Mouse (Mus musculus) MEL (cell line): ENCODE measurements at regions not wholly inside any gene's neighbourhood (a gene's known extent, or its start where the extent isn't known, plus 50 kb on each side); places are given as distances from the start of the nearest gene placed in this dataset.
"Not testable (repeated sequence)": the region's sequence is repeated elsewhere in the genome, so short reads cannot be mapped to it uniquely, and the experiment has no call there.

ENCODE experiments used
- DNase-seq: peaks from one replicate; pipeline ENCODE4 v3.0.0; 2011; ENCODE audit warnings: low read depth, low spot score
- H3K27ac ChIP-seq: 2 replicates; pipeline ENCODE4 v1.5.1; 2012; ENCODE audit warnings: low read depth, mild to moderate bottlenecking, control low read depth, low read length, moderate library complexity; ENCODE audit not compliant: control insufficient read depth
- H3K27me3 ChIP-seq, 2 experiments: fragments of 150-350 bp in 1 of 2; sonication (generic) in 1 of 2; 2 replicates each; pipeline ENCODE4 v1.6.1; 2012; ENCODE audit warnings: low read length in 2 of 2, mild to moderate bottlenecking in 2 of 2, improper control_type of control experiment in 1 of 2, moderate library complexity in 1 of 2; ENCODE audit not compliant: insufficient read depth in 2 of 2, control insufficient read depth in 1 of 2
- H3K36me3 ChIP-seq, 2 experiments: 2 replicates each; pipeline ENCODE4 v1.6.1; 2012 to 2014; ENCODE audit warnings: low read length in 2 of 2, improper control_type of control experiment in 1 of 2, inconsistent platforms in 1 of 2, mild to moderate bottlenecking in 1 of 2; ENCODE audit not compliant: insufficient read depth in 2 of 2, control insufficient read depth in 1 of 2
- H3K4me1 ChIP-seq, 2 experiments: fragments of 150-350 bp in 1 of 2; sonication (generic) in 1 of 2; 2 replicates each; pipeline ENCODE4 v1.6.1; 2012; ENCODE audit warnings: low read length in 2 of 2, improper control_type of control experiment in 1 of 2, mild to moderate bottlenecking in 1 of 2; ENCODE audit not compliant: insufficient read depth in 2 of 2, control insufficient read depth in 1 of 2
- H3K4me3 ChIP-seq, 2 experiments: fragments of 150-350 bp in 1 of 2; sonication (generic) in 1 of 2; 2 replicates each; pipeline ENCODE4 v1.5.1; 2012; ENCODE audit warnings: low read depth in 2 of 2, low read length in 2 of 2, mild to moderate bottlenecking in 2 of 2, moderate library complexity in 2 of 2, control low read depth in 1 of 2, improper control_type of control experiment in 1 of 2; ENCODE audit not compliant: control insufficient read depth in 1 of 2, insufficient read depth in 1 of 2
- H3K79me2 ChIP-seq: 2 replicates; pipeline ENCODE4 v1.6.1; 2012; ENCODE audit warnings: mild to moderate bottlenecking, low read length, moderate library complexity; ENCODE audit not compliant: control insufficient read depth, poor library complexity, insufficient read depth
- H3K9ac ChIP-seq: 2 replicates; pipeline ENCODE4 v1.6.1; 2012; ENCODE audit warnings: low read depth, mild to moderate bottlenecking, control low read depth, low read length, moderate library complexity; ENCODE audit not compliant: control insufficient read depth, poor library complexity, severe bottlenecking
- H3K9me3 ChIP-seq: fragments of 150-350 bp; sonication (generic); replicated peaks from 2 replicates; pipeline ENCODE4 v1.6.1; 2012; ENCODE audit warnings: mild to moderate bottlenecking, low read length, improper control_type of control experiment, moderate library complexity; ENCODE audit not compliant: insufficient read depth
- CHD2 ChIP-seq: IDR thresholded peaks from 2 replicates; pipeline ENCODE4 v1.6.1; 2011; ENCODE audit warnings: low read length, improper control_type of control experiment
- MAZ ChIP-seq: IDR thresholded peaks from 2 replicates; pipeline ENCODE4 v1.6.1; 2012; ENCODE audit warnings: low read depth, mild to moderate bottlenecking, inconsistent platforms, low read length, improper control_type of control experiment
- NELFE ChIP-seq: IDR thresholded peaks from 2 replicates; pipeline ENCODE4 v1.6.1; 2011; ENCODE audit warnings: low read depth, low read length, improper control_type of control experiment
- NRF1 ChIP-seq: IDR thresholded peaks from 2 replicates; pipeline ENCODE4 v1.6.1; 2014; ENCODE audit warnings: low read depth, mild to moderate bottlenecking, inconsistent platforms, low read length, improper control_type of control experiment, moderate library complexity; ENCODE audit not compliant: poor library complexity, insufficient read depth, severe bottlenecking
- TCF12 ChIP-seq: IDR thresholded peaks from 2 replicates; pipeline ENCODE4 v1.6.1; 2014; ENCODE audit warnings: low read depth, mild to moderate bottlenecking, inconsistent platforms, low read length, improper control_type of control experiment, moderate library complexity
- USF1 ChIP-seq: IDR thresholded peaks from 2 replicates; pipeline ENCODE4 v1.6.1; 2014; ENCODE audit warnings: low read depth, mild to moderate bottlenecking, inconsistent platforms, low read length, improper control_type of control experiment, moderate library complexity
- ZMIZ1 ChIP-seq: IDR thresholded peaks from 2 replicates; pipeline ENCODE4 v1.6.1; 2012; ENCODE audit warnings: low read depth, mild to moderate bottlenecking, inconsistent platforms, low read length, improper control_type of control experiment, moderate library complexity

GRCm38 (mm10) chr14:37765729-37766128 is 630.7 kb upstream of the Ghitm start:
- DNase-seq = no peak
- H3K9ac ChIP-seq = no peak overlapping the region
- H3K9me3 ChIP-seq = no peaks in the 10 kb centered on the region
- no peaks in the 10 kb centered on the region for H3K4me1 ChIP-seq
- no peak overlapping the region for H3K4me3 ChIP-seq
- no peaks in the 10 kb centered on the region for H3K79me2 ChIP-seq
- no peak for TF ChIP-seq USF1
- no peak for TF ChIP-seq NRF1
- TF ChIP-seq MAZ = no peak
- no peak overlapping the region for H3K27ac ChIP-seq
- H3K36me3 ChIP-seq = no peaks in the 10 kb centered on the region
- no peaks in the 10 kb centered on the region for H3K27me3 ChIP-seq

DNA sequence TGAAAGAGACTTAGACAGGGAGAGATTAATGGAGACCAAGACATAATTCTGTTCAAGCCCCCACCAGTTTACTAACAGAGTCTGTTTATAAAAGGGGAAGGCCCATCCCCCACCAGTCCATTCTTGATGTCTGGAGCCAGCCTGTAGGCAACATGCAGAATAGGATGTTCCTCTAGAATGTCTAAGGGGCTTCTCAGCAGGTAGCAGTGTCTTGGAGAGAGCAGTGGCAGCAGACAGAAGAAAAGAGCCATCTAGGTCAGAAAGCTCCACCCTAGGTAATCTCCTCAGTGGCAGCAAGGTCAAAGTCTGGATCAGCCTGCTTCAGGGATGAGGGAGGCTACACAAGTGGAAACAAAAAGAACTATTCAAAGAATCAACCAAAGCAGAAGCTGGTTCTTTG is 614.6 kb upstream of the Ghitm start:
- DNase-seq, H3K4me1 ChIP-seq, H3K36me3 ChIP-seq, H3K4me3 ChIP-seq, H3K27me3 ChIP-seq, H3K79me2 ChIP-seq, H3K9ac ChIP-seq, H3K9me3 ChIP-seq, H3K27ac ChIP-seq: not testable (repeated sequence)

DNA sequence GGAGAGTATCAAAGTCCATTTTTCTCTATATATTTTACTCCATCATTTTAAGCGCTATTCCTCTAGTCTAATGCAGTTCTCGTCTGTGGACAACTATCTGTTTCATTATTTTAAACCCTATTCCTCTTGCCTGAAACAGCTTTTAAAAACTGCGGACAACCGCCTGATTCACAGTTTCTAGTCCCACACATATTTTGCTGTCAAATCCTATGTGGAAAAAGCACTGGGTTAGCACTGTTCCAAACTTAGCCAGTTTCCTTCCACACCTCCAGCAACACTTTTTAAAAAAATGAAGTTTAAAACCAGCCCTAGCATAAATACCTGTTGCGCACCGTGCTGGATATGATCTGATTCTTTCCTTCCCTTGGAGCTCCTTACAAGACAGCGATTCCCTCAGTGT is 614.1 kb upstream of the Ghitm start:
- no peaks in the 10 kb centered on the region for H3K36me3 ChIP-seq
- no peak overlapping the region for H3K4me3 ChIP-seq
- no peaks in the 10 kb centered on the region for H3K27me3 ChIP-seq
- H3K9ac ChIP-seq = no peak overlapping the region
- H3K79me2 ChIP-seq = no peaks in the 10 kb centered on the region
- H3K4me1 ChIP-seq = no peaks in the 10 kb centered on the region
- TF ChIP-seq CHD2 = no peak
- no peak for TF ChIP-seq NELFE
- TF ChIP-seq TCF12 = no peak
- TF ChIP-seq, all 39 proteins: peak for 0
- no peak for DNase-seq
- H3K27ac ChIP-seq = no peak overlapping the region
- no peaks in the 10 kb centered on the region for H3K9me3 ChIP-seq

- Histone ChIP-seq H3K9ac (no peak overlapping the region), H3K27me3 (no peaks in the 10 kb centered on the region; a peak in 1 of 4 replicates), H3K9me3 (no peaks in the 10 kb centered on the region), H3K4me1 (no peaks in the 10 kb centered on the region), H3K79me2 (no peaks in the 10 kb centered on the region), H3K4me3 (no peak overlapping the region), H3K27ac (no peak overlapping the region), H3K36me3 (no peaks in the 10 kb centered on the region)
- TF ChIP-seq ZMIZ1 = no peak
- no peak for DNase-seq
These were observed 608.0 kb upstream of the Ghitm start for GRCm38 (mm10) chr14:37743048-37743447.

DNA sequence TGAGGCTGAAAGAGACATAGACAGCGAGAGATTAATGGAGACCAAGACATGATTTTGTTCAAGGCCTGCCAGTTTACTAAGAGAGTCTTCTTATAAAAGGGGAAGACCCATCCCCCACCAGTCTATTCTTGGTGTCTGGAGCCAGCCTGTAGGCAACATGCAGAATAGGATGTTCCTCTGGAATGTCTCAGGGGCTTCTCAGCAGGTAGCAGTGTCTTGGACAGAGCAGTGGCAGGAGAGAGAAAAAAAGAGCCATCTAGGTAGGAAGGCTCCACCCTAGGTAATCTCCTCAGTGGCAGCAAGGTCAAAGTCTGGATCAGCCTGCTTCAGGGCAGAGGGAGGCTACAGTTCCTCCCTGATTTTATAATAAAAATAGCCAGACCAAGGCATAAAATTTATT is 607.4 kb upstream of the Ghitm start:
- not testable (repeated sequence) for H3K4me1 ChIP-seq, H3K4me3 ChIP-seq, H3K79me2 ChIP-seq, H3K36me3 ChIP-seq, H3K9ac ChIP-seq, H3K9me3 ChIP-seq, H3K27me3 ChIP-seq, DNase-seq, H3K27ac ChIP-seq
